ENCODE assay signal across 8 mouse cellular contexts in genomic region chr4:97777081-97777705, GRCm38 (mm10). TPM values are rescaled to one million over a fixed set of nuclear protein-coding genes. Genes with fewer than 3 reads are reported as not detected.
DNase-seq lines count a peak whose midpoint lies in the region; ATAC-seq lines count a peak whose summit lies in the region.

No protein-coding gene starts in this region.

- H3K9ac ChIP-seq in forebrain, embryonic 12.5 days, result peak overlapping the region; percentile 99
- peak overlapping the region; percentile 69 for H3K9ac ChIP-seq in hindbrain, embryonic 15.5 days
- H3K9ac ChIP-seq in liver, embryonic 12.5 days, result peak overlapping the region; percentile 74
- H3K9ac ChIP-seq in neural tube, embryonic 13.5 days, result peak overlapping the region; percentile 99

- no peaks in the 10 kb centered on the region for H3K27me3 ChIP-seq in forebrain, embryonic 12.5 days
- 0 out of 2 replicates have a peak, but pooled peaks cover 3% of the 10 kb centered on the region for H3K27me3 ChIP-seq in hindbrain, embryonic 15.5 days
- peaks cover 74% of the 10 kb centered on the region for H3K27me3 ChIP-seq in liver, embryonic 12.5 days (replicated peaks)
- peaks cover 17% of the 10 kb centered on the region for H3K27me3 ChIP-seq in neural tube, embryonic 13.5 days

- no peaks in the 10 kb centered on the region for H3K36me3 ChIP-seq in forebrain, embryonic 12.5 days (replicated peaks)
- no peaks in the 10 kb centered on the region for H3K36me3 ChIP-seq in hindbrain, embryonic 15.5 days
- no peaks in the 10 kb centered on the region for H3K36me3 ChIP-seq in liver, embryonic 12.5 days
- H3K36me3 ChIP-seq in neural tube, embryonic 13.5 days, result no peaks in the 10 kb centered on the region

- under 1% methylated on average over 33 of the region's 77 CpGs for WGBS in forebrain, embryonic 12.5 days
- under 1% methylated on average over 46 of the region's 77 CpGs for WGBS in hindbrain, embryonic 15.5 days
- 1% methylated on average over 40 of the region's 77 CpGs for WGBS in liver, embryonic 12.5 days (ENCODE audit: insufficient replicate concordance)
- under 1% methylated on average over 54 of the region's 77 CpGs for WGBS in neural tube, embryonic 13.5 days

- H3K4me2 ChIP-seq in forebrain, embryonic 12.5 days, result peak overlapping the region; percentile 83
- H3K4me2 ChIP-seq in hindbrain, embryonic 15.5 days, result peak overlapping the region; percentile 86
- H3K4me2 ChIP-seq in liver, embryonic 12.5 days, result peak overlapping the region; percentile 75
- peak overlapping the region; percentile 85 for H3K4me2 ChIP-seq in neural tube, embryonic 13.5 days

- peaks cover 33% of the 10 kb centered on the region for H3K4me1 ChIP-seq in forebrain, embryonic 12.5 days
- peaks cover 25% of the 10 kb centered on the region for H3K4me1 ChIP-seq in hindbrain, embryonic 15.5 days (replicated peaks)
- H3K4me1 ChIP-seq in liver, embryonic 12.5 days, result peaks cover 18% of the 10 kb centered on the region
- peaks cover 41% of the 10 kb centered on the region for H3K4me1 ChIP-seq in neural tube, embryonic 13.5 days (replicated peaks)

- peak overlapping the region; percentile 63 for H3K4me3 ChIP-seq in forebrain, embryonic 12.5 days (replicated peaks)
- peak overlapping the region; percentile 78 for H3K4me3 ChIP-seq in hindbrain, embryonic 15.5 days
- peak overlapping the region; percentile 64 for H3K4me3 ChIP-seq in liver, embryonic 12.5 days
- peak overlapping the region; percentile 91 for H3K4me3 ChIP-seq in neural tube, embryonic 13.5 days

- no peaks in the 10 kb centered on the region for H3K9me3 ChIP-seq in forebrain, embryonic 12.5 days
- H3K9me3 ChIP-seq in hindbrain, embryonic 15.5 days, result no peaks in the 10 kb centered on the region
- no peaks in the 10 kb centered on the region for H3K9me3 ChIP-seq in liver, embryonic 12.5 days (replicated peaks)
- H3K9me3 ChIP-seq in neural tube, embryonic 13.5 days, result no peaks in the 10 kb centered on the region

- no peak for ATAC-seq in CD4-positive, CD25-positive, alpha-beta regulatory T cell, adult 4 months
- ATAC-seq in forebrain, embryonic 12.5 days (ENCODE audit: low FRiP score), result peak; percentile 51
- peak; percentile 58 for ATAC-seq in hindbrain, embryonic 15.5 days (ENCODE audit: low FRiP score, low read depth)
- peak; percentile 19; the same call in 1 of the 2 replicates for ATAC-seq in liver, embryonic 12.5 days
- peak; percentile 54 for ATAC-seq in neural tube, embryonic 13.5 days (ENCODE audit: low read depth)

- H3K27ac ChIP-seq in forebrain, embryonic 12.5 days, result peak overlapping the region; percentile 94
- peak overlapping the region; percentile 89 for H3K27ac ChIP-seq in hindbrain, embryonic 15.5 days (replicated peaks)
- peak overlapping the region; percentile 56 for H3K27ac ChIP-seq in liver, embryonic 12.5 days
- H3K27ac ChIP-seq in neural tube, embryonic 13.5 days (replicated peaks), result peak overlapping the region; percentile 95

- peak; percentile 52 for DNase-seq in CD4-positive, CD25-positive, alpha-beta regulatory T cell, adult 2 months (ENCODE audit: low read depth, low spot score)
- DNase-seq in adrenal gland, adult 2 months, result peak; percentile 78
- peak; percentile 61 for DNase-seq in thymus, postnatal 4 days

RNA-seq across cellular contexts. Expression of gene E130114P18Rik, which starts 0.7 kb away (rescaled TPM):
- not detected for polyA plus RNA-seq in CD4-positive, CD25-positive, alpha-beta regulatory T cell, adult 4 months (2017; shearing (Covaris generic))
- not detected for total RNA-seq in adrenal gland, adult 2 months (2021)
- 0.07 TPM in 1 of 2 replicates, not detected in the other for polyA plus RNA-seq in adrenal gland, adult 2 months (2012; rRNA removed)
- 50.8 and 52.3 TPM in 2 replicates for polyA plus RNA-seq in forebrain, embryonic 12.5 days (2016; fragmentation: Nextera tagmentation; extraction: Ambion mirVana)
- 20.2 and 23.1 TPM in 2 replicates for polyA plus RNA-seq in hindbrain, embryonic 15.5 days (2015; fragmentation: Nextera tagmentation; extraction: Ambion mirVana)
- 0.23 TPM in 1 of 2 replicates, not detected in the other for polyA plus RNA-seq in liver, embryonic 12.5 days (2016; fragmentation: Nextera tagmentation; extraction: Ambion mirVana)
- 22.0 and 30.7 TPM in 2 replicates for polyA plus RNA-seq in neural tube, embryonic 13.5 days (2015; fragmentation: Nextera tagmentation; extraction: Ambion mirVana)

RNA-seq across cellular contexts. Expression of gene Nfia, which starts 4.7 kb away (rescaled TPM):
- 10 to 100 TPM; 13.1 to 19.9 TPM for polyA plus RNA-seq in CD4-positive, CD25-positive, alpha-beta regulatory T cell, adult 4 months (2017; shearing (Covaris generic))
- total RNA-seq in adrenal gland, adult 2 months (2021), result 100 to 1,000 TPM; 132 to 174 TPM
- polyA plus RNA-seq in adrenal gland, adult 2 months (2012; rRNA removed), result 60.7 and 83.3 TPM in 2 replicates
- polyA plus RNA-seq in forebrain, embryonic 12.5 days (2016; fragmentation: Nextera tagmentation; extraction: Ambion mirVana), result 62.1 and 67.2 TPM in 2 replicates
- 39.5 and 47.1 TPM in 2 replicates for polyA plus RNA-seq in hindbrain, embryonic 15.5 days (2015; fragmentation: Nextera tagmentation; extraction: Ambion mirVana)
- polyA plus RNA-seq in liver, embryonic 12.5 days (2016; fragmentation: Nextera tagmentation; extraction: Ambion mirVana), result 3.8 and 4.5 TPM in 2 replicates
- 45.1 and 51.6 TPM in 2 replicates for polyA plus RNA-seq in neural tube, embryonic 13.5 days (2015; fragmentation: Nextera tagmentation; extraction: Ambion mirVana)

Comparison
In these comparisons a context has a peak if more than half of its experiments do, and no peak if none do; other contexts are left out.
1. RNA of gene E130114P18Rik, which starts 0.7 kb away (polyA plus RNA-seq): 50.8 to 52.3 TPM in forebrain, embryonic 12.5 days, 22.0 to 30.7 TPM in neural tube, embryonic 13.5 days and 20.2 to 23.1 TPM in hindbrain, embryonic 15.5 days; 0.23 TPM in liver, embryonic 12.5 days, 0.07 TPM in adrenal gland, adult 2 months and not detected in CD4-positive, CD25-positive, alpha-beta regulatory T cell, adult 4 months; every median in the first group is over 10 times any median in the second.
2. Peak in every context shown above with its lines, with median percentiles within 50 percentile points of each other: DNase-seq, H3K27ac ChIP-seq, H3K4me2 ChIP-seq, H3K4me3 ChIP-seq and H3K9ac ChIP-seq.